Mouse (Mus musculus) forebrain, embryonic 11.5 days (tissue): ENCODE results near the gene Ksr1. TPM values are rescaled to one million over a fixed set of nuclear protein-coding genes. Genes with fewer than 3 reads are reported as not detected.

Source experiments
- ATAC-seq: fragments of 200-750 bp; cut with Nextera tagmentation; replicated peaks from 2 replicates; pipeline ENCODE4 v1.8.0; 2017; ENCODE audit warnings: moderate TSS enrichment; ENCODE audit not compliant: low FRiP score
- DNase-seq: peaks from one replicate; pipeline ENCODE4 v3.0.0-alpha.2; 2017; ENCODE audit warnings: low spot score
- H3K27ac ChIP-seq: fragments of 300-500 bp; sonication (generic); 2 replicates; pipeline ENCODE4 v1.5.1; 2014; ENCODE audit warnings: low read depth, low read length
- H3K27me3 ChIP-seq: fragments of 300-500 bp; sonication (generic); 2 replicates; pipeline ENCODE4 v1.6.1; 2014; ENCODE audit warnings: mild to moderate bottlenecking, low read length, mixed read lengths; ENCODE audit not compliant: control insufficient read depth, insufficient read depth
- H3K36me3 ChIP-seq: fragments of 300-500 bp; sonication (generic); 2 replicates; pipeline ENCODE4 v1.6.1; 2014; ENCODE audit warnings: mild to moderate bottlenecking, low read length, moderate library complexity, mixed read lengths; ENCODE audit not compliant: control insufficient read depth, insufficient read depth
- H3K4me1 ChIP-seq: fragments of 300-500 bp; sonication (generic); replicated peaks from 2 replicates; pipeline ENCODE4 v1.6.1; 2014; ENCODE audit warnings: low read length, mixed read lengths; ENCODE audit not compliant: control insufficient read depth, insufficient read depth
- H3K4me2 ChIP-seq: fragments of 300-500 bp; sonication (generic); 2 replicates; pipeline ENCODE4 v1.6.1; 2014; ENCODE audit warnings: low read depth, mild to moderate bottlenecking, low read length, moderate library complexity, mixed read lengths; ENCODE audit not compliant: severe bottlenecking
- H3K4me3 ChIP-seq: fragments of 300-500 bp; sonication (generic); 2 replicates; pipeline ENCODE4 v1.5.1; 2014; ENCODE audit warnings: low read depth, low read length
- H3K9ac ChIP-seq: fragments of 300-500 bp; sonication (generic); 2 replicates; pipeline ENCODE4 v1.6.1; 2014; ENCODE audit warnings: low read length
- H3K9me3 ChIP-seq: fragments of 300-500 bp; sonication (generic); 2 replicates; pipeline ENCODE4 v1.6.1; 2016; ENCODE audit warnings: low read length, mixed read lengths; ENCODE audit not compliant: control insufficient read depth
- WGBS: fragments of 180-500 bp; shearing (Covaris S2); extraction: QIAGEN DNeasy Blood & Tissue Kit; methylation state at CpG from one replicate; pipeline ENCODE4 v1.1.7; 2014; 5-methylcytosine and 5-hydroxymethylcytosine counted together
- polyA plus RNA-seq: library from polyadenylated mRNA; unstranded; fragments of >200 nt; fragmentation: Nextera tagmentation; extraction: Ambion mirVana; gene quantifications from 2 replicates; pipeline ENCODE4 v1.2.1, GENCODE M21; 2014

The Ksr1 gene
- polyA plus RNA-seq, 1 experiment from 2014 or later: 5.2 TPM

- H3K27ac ChIP-seq: no peak overlapping the region
- ATAC-seq (no peak), DNase-seq (no peak)
- no peak overlapping the region for H3K9ac ChIP-seq
- H3K4me1 ChIP-seq: peaks cover 9% of the 10 kb centered on the region; the same call in 1 of the 2 replicates
- 89% methylated on average over 4 of the region's 4 CpGs for WGBS
- no peaks in the 10 kb centered on the region for H3K36me3 ChIP-seq
- H3K9me3 ChIP-seq: no peaks in the 10 kb centered on the region
- H3K27me3 ChIP-seq: no peaks in the 10 kb centered on the region
- no peak overlapping the region for H3K4me3 ChIP-seq
- H3K4me2 ChIP-seq: no peak overlapping the region
These were observed 87.1 kb downstream of the Ksr1 start for GRCm38 (mm10) chr11:79059062-79059461.

- Histone ChIP-seq H3K27ac (no peak overlapping the region), H3K9me3 (no peaks in the 10 kb centered on the region), H3K4me3 (no peak overlapping the region), H3K4me2 (no peak overlapping the region), H3K9ac (no peak overlapping the region), H3K27me3 (no peaks in the 10 kb centered on the region), H3K4me1 (peaks cover 9% of the 10 kb centered on the region; the same call in 1 of the 2 replicates), H3K36me3 (no peaks in the 10 kb centered on the region)
- WGBS: 89% methylated on average over 6 of the region's 6 CpGs
- DNase-seq: no peak
- ATAC-seq: no peak
These were observed 87.6 kb downstream of the Ksr1 start for GRCm38 (mm10) chr11:79058610-79059009.

GRCm38 (mm10) chr11:79057809-79058208 is 88.4 kb downstream of the Ksr1 start:
- no peak overlapping the region for H3K4me2 ChIP-seq
- H3K4me3 ChIP-seq: no peak overlapping the region
- no peak for DNase-seq
- no peak overlapping the region; the same call in 1 of the 2 replicates for H3K27ac ChIP-seq
- WGBS: 43% methylated on average over 4 of the region's 4 CpGs
- no peaks in the 10 kb centered on the region for H3K27me3 ChIP-seq
- H3K4me1 ChIP-seq: peaks cover 9% of the 10 kb centered on the region; the same call in 1 of the 2 replicates
- H3K9me3 ChIP-seq: no peaks in the 10 kb centered on the region
- no peak for ATAC-seq
- H3K9ac ChIP-seq: no peak overlapping the region
- no peaks in the 10 kb centered on the region for H3K36me3 ChIP-seq

- Histone ChIP-seq H3K4me3 (no peak overlapping the region), H3K4me1 (peaks cover 9% of the 10 kb centered on the region; the same call in 1 of the 2 replicates), H3K27me3 (no peaks in the 10 kb centered on the region), H3K9ac (no peak overlapping the region), H3K9me3 (no peaks in the 10 kb centered on the region), H3K36me3 (no peaks in the 10 kb centered on the region), H3K27ac (no peak overlapping the region), H3K4me2 (no peak overlapping the region)
- ATAC-seq: no peak
- 87% methylated on average over 4 of the region's 4 CpGs for WGBS
- no peak for DNase-seq
These were observed 89.3 kb downstream of the Ksr1 start for GRCm38 (mm10) chr11:79056891-79057290.

GRCm38 (mm10) chr11:79056027-79056426 is 90.2 kb downstream of the Ksr1 start:
- Histone ChIP-seq H3K4me2 (no peak overlapping the region), H3K27me3 (no peaks in the 10 kb centered on the region), H3K4me1 (peaks cover 9% of the 10 kb centered on the region; the same call in 1 of the 2 replicates), H3K36me3 (no peaks in the 10 kb centered on the region), H3K27ac (no peak overlapping the region), H3K4me3 (no peak overlapping the region), H3K9ac (no peak overlapping the region), H3K9me3 (no peaks in the 10 kb centered on the region)
- no peak for DNase-seq
- ATAC-seq: no peak
- 70% methylated on average over 2 of the region's 2 CpGs for WGBS

- Histone ChIP-seq H3K4me3 (no peak overlapping the region), H3K36me3 (no peaks in the 10 kb centered on the region), H3K4me1 (peaks cover 9% of the 10 kb centered on the region; the same call in 1 of the 2 replicates), H3K27ac (no peak overlapping the region), H3K9me3 (no peaks in the 10 kb centered on the region), H3K4me2 (no peak overlapping the region), H3K27me3 (no peaks in the 10 kb centered on the region), H3K9ac (no peak overlapping the region)
- no peak for ATAC-seq
- no peak for DNase-seq
- 83% methylated on average over 8 of the region's 8 CpGs for WGBS
These were observed 91.0 kb downstream of the Ksr1 start for GRCm38 (mm10) chr11:79055161-79055560.

- H3K9me3 ChIP-seq: no peaks in the 10 kb centered on the region
- no peak overlapping the region for H3K4me3 ChIP-seq
- no peak overlapping the region for H3K4me2 ChIP-seq
- ATAC-seq (no peak), DNase-seq (no peak)
- H3K4me1 ChIP-seq: peaks cover 9% of the 10 kb centered on the region; the same call in 1 of the 2 replicates
- no peaks in the 10 kb centered on the region for H3K27me3 ChIP-seq
- H3K9ac ChIP-seq: no peak overlapping the region
- no peaks in the 10 kb centered on the region for H3K36me3 ChIP-seq
- H3K27ac ChIP-seq: peak overlapping the region; percentile 21; the same call in 1 of the 2 replicates
- 87% methylated on average over 9 of the region's 9 CpGs for WGBS
These were observed 91.8 kb downstream of the Ksr1 start for GRCm38 (mm10) chr11:79054161-79055152.

GRCm38 (mm10) chr11:79053437-79053836 is 92.8 kb downstream of the Ksr1 start:
- ATAC-seq (no peak), DNase-seq (no peak)
- Histone ChIP-seq H3K27me3 (no peaks in the 10 kb centered on the region), H3K9me3 (no peaks in the 10 kb centered on the region; the same call in 1 of the 2 replicates), H3K9ac (no peak overlapping the region), H3K4me2 (no peak overlapping the region), H3K4me3 (no peak overlapping the region), H3K4me1 (peaks cover 9% of the 10 kb centered on the region; the same call in 1 of the 2 replicates), H3K36me3 (no peaks in the 10 kb centered on the region), H3K27ac (no peak overlapping the region)
